In the genomic region with DNA sequence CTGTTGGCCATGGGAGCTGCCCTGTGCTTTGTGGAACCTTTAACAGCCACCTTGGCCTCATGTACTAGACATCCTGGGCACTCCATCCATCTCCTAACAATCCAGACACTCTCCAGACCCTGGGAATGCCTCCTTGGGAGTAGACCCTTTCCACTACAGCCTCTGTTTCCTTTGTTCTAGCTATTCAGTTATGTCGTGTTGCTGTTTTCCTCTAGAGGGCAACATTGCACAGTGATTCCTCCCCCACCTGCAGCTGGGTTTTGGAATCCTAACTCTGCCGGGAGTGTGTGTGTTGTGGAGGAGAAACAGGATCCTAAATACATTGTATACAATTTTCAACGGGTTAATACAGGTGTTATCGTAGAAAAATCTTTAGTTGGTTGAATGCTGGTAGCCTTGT, we compare ENCODE assay signal across 9 mouse cellular contexts. TPM values are rescaled to one million over a fixed set of nuclear protein-coding genes. Genes with fewer than 3 reads are reported as not detected.
DNase-seq lines count a peak whose midpoint lies in the region; ATAC-seq and TF ChIP-seq lines count a peak whose summit lies in the region.
"Had no signal": no experiment of that assay in that cellular context is flagged by ENCODE, and none has a peak within 500 bp of the region (broad histone marks: within the 10 kb centered on the region; RNA-seq: fewer than 3 reads in every experiment).

No protein-coding gene starts in this region.

- no peak for TF ChIP-seq EP300 in heart, adult 2 months (IDR thresholded peaks at IDR 0.05; ENCODE audit: insufficient read depth, low read depth, low read length)

- H3K36me3 ChIP-seq in heart, adult 2 months (ENCODE audit: control insufficient read depth, insufficient read depth, low read length): no peaks in the 10 kb centered on the region
- no peaks in the 10 kb centered on the region for H3K36me3 ChIP-seq in C2C12 (ENCODE audit: control insufficient read depth, insufficient read depth)
- H3K36me3 ChIP-seq: limb, embryonic 12.5 days had no signal

- peak; percentile 72 for TF ChIP-seq CTCF in heart, adult 2 months (IDR thresholded peaks at IDR 0.05)
- TF ChIP-seq CTCF in C2C12 (IDR thresholded peaks at IDR 0.05; ENCODE audit: control insufficient read depth, insufficient read depth, insufficient read length): peak; percentile 20
- TF ChIP-seq CTCF in bone marrow, adult 2 months (IDR thresholded peaks at IDR 0.05; ENCODE audit: control insufficient read depth, insufficient read depth, low read length): peak; percentile 37; the same call in 1 of the 2 replicates

- no peaks in the 10 kb centered on the region for H3K4me1 ChIP-seq in heart, adult 2 months (ENCODE audit: control insufficient read depth, insufficient read depth, low read length)
- no peaks in the 10 kb centered on the region for H3K4me1 ChIP-seq in bone marrow, adult 2 months (ENCODE audit: control insufficient read depth, insufficient read depth, low read length)
- H3K4me1 ChIP-seq: limb, embryonic 12.5 days had no signal

- H3K79me2 ChIP-seq in heart, adult 2 months (replicated peaks; ENCODE audit: control insufficient read depth, insufficient read depth, low read length): no peaks in the 10 kb centered on the region; the same call in 1 of the 2 replicates
- H3K79me2 ChIP-seq in C2C12 (ENCODE audit: control insufficient read depth, insufficient read depth): no peaks in the 10 kb centered on the region

- no peak overlapping the region for H3K27ac ChIP-seq in heart, adult 2 months
- no peak overlapping the region for H3K27ac ChIP-seq in bone marrow, adult 2 months (ENCODE audit: control insufficient read depth, insufficient read depth, low read depth, low read length, poor library complexity)
- H3K27ac ChIP-seq: limb, embryonic 12.5 days had no signal

- intact Hi-C loops in heart, adult 2 months (cut with DNase I): loop anchor here (1.0 to 2.0 kb wide), 2 partner anchors 134 to 203 kb away; no protein-coding TSS in a partner anchor
- intact Hi-C loops in heart, postnatal 36 days (cut with DNase I): loop anchor here (1.0 to 2.0 kb wide), 2 partner anchors 134 to 205 kb away; no protein-coding TSS in a partner anchor

- H3K9ac ChIP-seq in heart, adult 2 months (ENCODE audit: low read depth, low read length): no peak overlapping the region
- H3K9ac ChIP-seq: limb, embryonic 12.5 days had no signal

- no peak overlapping the region for H3ac ChIP-seq in C2C12 (ENCODE audit: control insufficient read depth, insufficient read length, low read depth)

- TF ChIP-seq POLR2A in heart, adult 2 months (IDR thresholded peaks at IDR 0.05; ENCODE audit: insufficient read depth, low read depth, low read length): no peak
- TF ChIP-seq POLR2A in bone marrow, adult 2 months (IDR thresholded peaks at IDR 0.05; ENCODE audit: borderline replicate concordance, control insufficient read depth, low read depth, low read length): no peak

- peak; percentile 53 to 56; a peak in 2 of 4 replicates for ATAC-seq in hematopoietic stem cell, adult 5-6 weeks (replicated peaks in 1 of 2; ENCODE audit: insufficient read depth in 1 of 2, low FRiP score in 2 of 2, low TSS enrichment in 1 of 2, low read depth in 1 of 2, poor library complexity in 2 of 2, severe bottlenecking in 2 of 2)

- DNase-seq in heart, adult 2 months: no peak
- DNase-seq in heart, postnatal 36 days: no peak
- peak; percentile 57 for DNase-seq in lung, postnatal 10 days
- DNase-seq in telencephalon, adult 2 months (ENCODE audit: low read depth, low spot score): peak; percentile 13
- DNase-seq in urinary bladder, postnatal 25 days (ENCODE audit: low spot score): no peak

- H3K27me3 ChIP-seq in heart, adult 2 months (ENCODE audit: control insufficient read depth, insufficient read depth, low read length): no peaks in the 10 kb centered on the region
- peaks cover 53% of the 10 kb centered on the region for H3K27me3 ChIP-seq in C2C12 (ENCODE audit: control insufficient read depth, insufficient read depth, insufficient read length)
- H3K27me3 ChIP-seq: limb, embryonic 12.5 days had no signal

- no peaks in the 10 kb centered on the region for H3K79me3 ChIP-seq in C2C12 (ENCODE audit: low read depth)

- no peak overlapping the region for H3K4me3 ChIP-seq in heart, adult 2 months
- no peak overlapping the region for H3K4me3 ChIP-seq in C2C12 (ENCODE audit: insufficient read depth, poor library complexity, severe bottlenecking)
- no peak overlapping the region for H3K4me3 ChIP-seq in bone marrow, adult 2 months (replicated peaks; ENCODE audit: control insufficient read depth, low read depth, low read length)
- H3K4me3 ChIP-seq: limb, embryonic 12.5 days had no signal

- 6% methylated on average over 4 of the region's 4 CpGs for WGBS in heart, adult 2 months
- 9% methylated on average over 4 of the region's 4 CpGs for WGBS in bone marrow, adult 2 months

TF ChIP-seq in C2C12, 6 proteins besides CTCF, POLR2A, EP300 and RAD21:
- TF ChIP-seq FOSL1 (IDR thresholded peaks at IDR 0.05; ENCODE audit: insufficient read depth, low read length, poor library complexity, severe bottlenecking) (no peak), USF1 (IDR thresholded peaks at IDR 0.05; ENCODE audit: low read depth) (no peak), MYOG (IDR thresholded peaks at IDR 0.05; ENCODE audit: control insufficient read depth, extremely low read depth, insufficient read length) (no peak), MYOD1 (IDR thresholded peaks at IDR 0.05; ENCODE audit: control insufficient read depth, insufficient read length, low read depth) (no peak), CEBPB (IDR thresholded peaks at IDR 0.05; ENCODE audit: low read depth) (no peak), MAX (IDR thresholded peaks at IDR 0.05) (no peak)

RNA-seq across cellular contexts. Expression of a gene that starts 1.4 kb away (rescaled TPM):
- not detected for total RNA-seq in heart, adult 2 months (2021)
- polyA plus RNA-seq in heart, adult 2 months (2012; rRNA removed): 0.16 TPM in 1 of 2 replicates, not detected in the other
- total RNA-seq in heart, postnatal 36 days (2021): not detected
- polyA plus RNA-seq in C2C12 (2012; fragmentation: generic; extraction: Trizol): not detected
- polyA plus RNA-seq in bone marrow, adult 2 months (2011; ENCODE audit: insufficient read depth, insufficient read length, low replicate concordance, missing spikeins): not detected in 2 replicates
- total RNA-seq in hematopoietic stem cell, adult 5-6 weeks (2017): not detected in 2 replicates
- polyA plus RNA-seq: limb, embryonic 12.5 days had no signal

RNA-seq across cellular contexts. Expression of a gene that starts 6.8 kb away (rescaled TPM):
- under 1 TPM in 1 of 2 experiments, not detected in 1; 0.30 TPM for total RNA-seq in heart, adult 2 months (2021)
- polyA plus RNA-seq in heart, adult 2 months (2012; rRNA removed): 0.47 and 0.56 TPM in 2 replicates
- under 1 TPM in 1 of 2 experiments, not detected in 1; 0.53 TPM for total RNA-seq in heart, postnatal 36 days (2021)
- polyA plus RNA-seq in C2C12 (2012; fragmentation: generic; extraction: Trizol): not detected
- not detected in 2 replicates for polyA plus RNA-seq in bone marrow, adult 2 months (2011; ENCODE audit: insufficient read depth, insufficient read length, low replicate concordance, missing spikeins)
- total RNA-seq in hematopoietic stem cell, adult 5-6 weeks (2017): not detected in 2 replicates
- polyA plus RNA-seq: limb, embryonic 12.5 days had no signal

RNA-seq across cellular contexts. Expression of a gene that starts 18.8 kb away (rescaled TPM):
- total RNA-seq in heart, adult 2 months (2021): not detected
- not detected in 2 replicates for polyA plus RNA-seq in heart, adult 2 months (2012; rRNA removed)
- not detected for total RNA-seq in heart, postnatal 36 days (2021)
- not detected for polyA plus RNA-seq in C2C12 (2012; fragmentation: generic; extraction: Trizol)
- not detected in 2 replicates for polyA plus RNA-seq in bone marrow, adult 2 months (2011; ENCODE audit: insufficient read depth, insufficient read length, low replicate concordance, missing spikeins)
- total RNA-seq in hematopoietic stem cell, adult 5-6 weeks (2017): not detected in 2 replicates
- polyA plus RNA-seq: limb, embryonic 12.5 days had no signal

RNA-seq across cellular contexts. Expression of a gene that starts 21.3 kb away (rescaled TPM):
- total RNA-seq in heart, adult 2 months (2021): not detected
- polyA plus RNA-seq in heart, adult 2 months (2012; rRNA removed): not detected in 2 replicates
- not detected for total RNA-seq in heart, postnatal 36 days (2021)
- not detected for polyA plus RNA-seq in C2C12 (2012; fragmentation: generic; extraction: Trizol)
- polyA plus RNA-seq in bone marrow, adult 2 months (2011; ENCODE audit: insufficient read depth, insufficient read length, low replicate concordance, missing spikeins): not detected in 2 replicates
- total RNA-seq in hematopoietic stem cell, adult 5-6 weeks (2017): not detected in 2 replicates
- polyA plus RNA-seq: limb, embryonic 12.5 days had no signal

RNA-seq across cellular contexts. Expression of a gene that starts 21.4 kb away (rescaled TPM):
- not detected for total RNA-seq in heart, adult 2 months (2021)
- not detected in 2 replicates for polyA plus RNA-seq in heart, adult 2 months (2012; rRNA removed)
- total RNA-seq in heart, postnatal 36 days (2021): not detected
- polyA plus RNA-seq in C2C12 (2012; fragmentation: generic; extraction: Trizol): not detected
- polyA plus RNA-seq in bone marrow, adult 2 months (2011; ENCODE audit: insufficient read depth, insufficient read length, low replicate concordance, missing spikeins): not detected in 2 replicates
- not detected in 2 replicates for total RNA-seq in hematopoietic stem cell, adult 5-6 weeks (2017)
- polyA plus RNA-seq: limb, embryonic 12.5 days had no signal

Comparison
In these comparisons a context has a peak if more than half of its experiments do, and no peak if none do; other contexts are left out.
1. DNase-seq: peak in lung, postnatal 10 days (single experiment) and telencephalon, adult 2 months (single experiment); none in heart, adult 2 months (0 of 2), heart, postnatal 36 days (0 of 2) and urinary bladder, postnatal 25 days (single experiment).
2. CTCF ChIP-seq: peak in every context shown above with its lines; median percentile 72 in heart, adult 2 months; 37 in bone marrow, adult 2 months; 20 in C2C12.